Comparison of ENCODE assay signal across 12 mouse cellular contexts in genomic region chr5:123879928-123880327, GRCm38 (mm10). TPM values are rescaled to one million over a fixed set of nuclear protein-coding genes. Genes with fewer than 3 reads are reported as not detected.
DNase-seq lines count a peak whose midpoint lies in the region; ATAC-seq and TF ChIP-seq lines count a peak whose summit lies in the region.
"Had no signal": no experiment of that assay in that cellular context is flagged by ENCODE, and none has a peak within 500 bp of the region (broad histone marks: within the 10 kb centered on the region; RNA-seq: fewer than 3 reads in every experiment).

Gene Hcar1 (minus strand): TSS chr5:123880020.

- H3K27me3 ChIP-seq in heart, embryonic 12.5 days (replicated peaks), result peaks cover 8% of the 10 kb centered on the region; the same call in 1 of the 2 replicates
- no peaks in the 10 kb centered on the region for H3K27me3 ChIP-seq in small intestine, adult 2 months (ENCODE audit: control insufficient read depth, insufficient read depth, low read length)

- ATAC-seq in heart, embryonic 12.5 days (ENCODE audit: insufficient number of reproducible peaks, low FRiP score), result peak; percentile 25; the same call in 1 of the 2 replicates
- ATAC-seq in CD4-positive, CD25-positive, alpha-beta regulatory T cell, adult 4 months, result no peak

- H3K9me3 ChIP-seq in heart, embryonic 12.5 days (replicated peaks), result no peaks in the 10 kb centered on the region
- H3K9me3 ChIP-seq: G1E had no signal

- TF ChIP-seq POLR2A in small intestine, adult 2 months (IDR thresholded peaks at IDR 0.05; ENCODE audit: low read depth, low read length), result no peak

- TF ChIP-seq CTCF in layer of hippocampus, adult 2 months (conservative IDR thresholded peaks at IDR 0.05), result 0 out of 2 replicates have a peak, but pooled peaks have one; percentile 11
- TF ChIP-seq CTCF in small intestine, adult 2 months (IDR thresholded peaks at IDR 0.05; ENCODE audit: extremely low read depth, insufficient read length, insufficient replicate concordance, low read depth, low read length), result no peak

- peak within 1 kb of the TSS; percentile 15; the same call in 1 of the 2 replicates for H3K4me3 ChIP-seq in layer of hippocampus, adult 2 months
- no peak within 1 kb of the TSS for H3K4me3 ChIP-seq in heart, embryonic 12.5 days
- peak within 1 kb of the TSS; percentile 55 for H3K4me3 ChIP-seq in small intestine, adult 2 months (ENCODE audit: low read depth, low read length)

- no peak within 1 kb of the TSS for H3K9ac ChIP-seq in heart, embryonic 12.5 days

- WGBS in heart, embryonic 12.5 days, result 55% methylated on average over 12 of the region's 12 CpGs
- 20% methylated on average over 12 of the region's 12 CpGs for WGBS in small intestine, adult 2 months

- peaks cover 9% of the 10 kb centered on the region for H3K4me1 ChIP-seq in heart, embryonic 12.5 days (replicated peaks)
- H3K4me1 ChIP-seq in small intestine, adult 2 months (ENCODE audit: control insufficient read depth, insufficient read depth, insufficient read length, low read length), result peaks cover 8% of the 10 kb centered on the region

- DNase-seq in layer of hippocampus, adult 2 months (ENCODE audit: low spot score in 2 of 2), result no peak
- DNase-seq in layer of hippocampus, postnatal 14 days (ENCODE audit: low spot score in 2 of 2), result no peak
- peak; percentile 60 for DNase-seq in kidney, postnatal 10 days
- no peak for DNase-seq in B cell, adult 2 months
- DNase-seq in cerebellum, postnatal 14 days, result no peak
- DNase-seq: layer of hippocampus, postnatal 36 days had no signal

- H3K36me3 ChIP-seq in heart, embryonic 12.5 days, result no peaks in the 10 kb centered on the region
- H3K36me3 ChIP-seq in small intestine, adult 2 months (ENCODE audit: control insufficient read depth, insufficient read depth, low read length), result no peaks in the 10 kb centered on the region
- H3K36me3 ChIP-seq: G1E had no signal

- H3K27ac ChIP-seq in layer of hippocampus, adult 2 months, result peak within 1 kb of the TSS; percentile 39; the same call in 1 of the 2 replicates
- no peak within 1 kb of the TSS for H3K27ac ChIP-seq in heart, embryonic 12.5 days (ENCODE audit: poor library complexity, severe bottlenecking)
- H3K27ac ChIP-seq in small intestine, adult 2 months (ENCODE audit: insufficient read depth, low read depth, low read length), result peak within 1 kb of the TSS; percentile 47

- H3K4me2 ChIP-seq in heart, embryonic 12.5 days, result peak within 1 kb of the TSS; percentile 35; the same call in 1 of the 2 replicates

RNA-seq across cellular contexts. Expression of gene Hcar1, which starts in this region (rescaled TPM):
- total RNA-seq in layer of hippocampus, adult 2 months (2021), result 1 to 10 TPM in 1 of 2 experiments, under 1 TPM in 1; 0.69 to 1.0 TPM
- under 1 TPM; 0.62 to 0.92 TPM for total RNA-seq in layer of hippocampus, postnatal 14 days (2021)
- 0.11 and 0.22 TPM in 2 replicates for polyA plus RNA-seq in heart, embryonic 12.5 days (2016; fragmentation: Nextera tagmentation; extraction: Ambion mirVana)
- 1.2 and 3.9 TPM in 2 replicates for polyA plus RNA-seq in small intestine, adult 2 months (2012; rRNA removed)
- polyA plus RNA-seq in CD4-positive, CD25-positive, alpha-beta regulatory T cell, adult 4 months (2017; shearing (Covaris generic)), result not detected
- total RNA-seq: common myeloid progenitor, adult 5-6 weeks had no signal
- polyA plus RNA-seq: G1E; neural tube, embryonic 11.5 days had no signal

Comparison
In these comparisons a context has a peak if more than half of its experiments do, and no peak if none do; other contexts are left out.
1. Peak in ATAC-seq and H3K4me2 ChIP-seq in heart, embryonic 12.5 days; RNA of the gene not detected or under 1 TPM.